Mouse (Mus musculus): ENCODE data around the gene Arhgap42.

DNA sequence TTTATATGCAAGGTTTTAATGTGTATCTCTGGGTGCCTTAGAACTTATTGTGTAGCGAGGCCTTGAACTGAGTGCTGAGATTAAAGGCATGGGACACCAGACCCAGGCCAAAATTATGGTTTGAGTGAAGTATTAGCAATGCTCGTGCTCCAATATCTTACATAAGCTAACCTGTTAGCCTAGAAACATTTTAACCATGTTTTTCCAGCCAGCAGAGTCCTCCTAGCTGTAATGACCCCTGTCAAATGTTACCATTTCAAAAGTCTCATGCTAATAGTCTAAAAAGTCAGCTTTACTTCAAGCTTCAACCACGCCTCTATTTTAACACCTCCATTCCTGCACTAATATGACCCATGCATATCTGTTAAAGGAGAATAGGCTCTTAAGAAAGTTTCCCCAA, 84.3 kb downstream of the Arhgap42 start:
- TF ChIP-seq CTCF (IDR thresholded peaks at IDR 0.05) (no peak), EP300 (IDR thresholded peaks at IDR 0.05) (no peak)

Data from lung, postnatal 0 days (tissue).